Mouse (Mus musculus): ENCODE results near the gene Cacna1f. TPM values are rescaled to one million over a fixed set of nuclear protein-coding genes. Genes with fewer than 3 reads are reported as not detected.

Gene Cacna1f
- polyA plus RNA-seq (2021; fragmentation: Nextera tagmentation), result not detected in 2 replicates
- long read RNA-seq, experiment 1, result 0 reads
- long read RNA-seq, experiment 2, result 0 reads

GRCm38 (mm10) chrX:7606783-7607182, at the start of gene Cacna1f:
Cacna1f (plus strand) TSS chrX:7607083.

GRCm38 (mm10) chrX:7573176-7574086, 33.5 kb upstream of the Cacna1f start, which contains the start of gene Foxp3:
Foxp3 (plus strand) TSS chrX:7573644.

GRCm38 (mm10) chrX:7574087-7574884, 32.6 kb upstream of the Cacna1f start, which contains the start of gene Ppp1r3f:
Ppp1r3f (minus strand) TSS chrX:7574283.

GRCm38 (mm10) chrX:7604879-7605574, 1.9 kb upstream of the Cacna1f start, which contains the start of gene Ccdc22:
Ccdc22 (minus strand) TSS chrX:7605517.

GRCm38 (mm10) chrX:7638401-7639091, 31.7 kb downstream of the Cacna1f start, which contains the start of gene Syp:
Syp (plus strand) TSS chrX:7638471.

GRCm38 (mm10) chrX:7657221-7657639, 50.3 kb downstream of the Cacna1f start, which contains the start of gene Prickle3:
Prickle3 (plus strand) TSS chrX:7657260.

GRCm38 (mm10) chrX:7670921-7671623, 64.2 kb downstream of the Cacna1f start, which contains the start of gene Plp2:
Plp2 (minus strand) TSS chrX:7671390.

GRCm38 (mm10) chrX:7680864-7681263, 74.0 kb downstream of the Cacna1f start, which contains the start of gene Magix:
Magix (minus strand) TSS chrX:7681251.

Other genes starting within 250 kb of the Cacna1f start
- 1.4 and 1.6 TPM in 2 replicates for gene Usp27x, start 231.3 kb upstream of the Cacna1f start, polyA plus RNA-seq (2021; fragmentation: Nextera tagmentation)
- 0.49 TPM in 1 of 2 replicates, not detected in the other for gene Foxp3, start 33.4 kb upstream of the Cacna1f start, polyA plus RNA-seq (2021; fragmentation: Nextera tagmentation)
- 3.3 and 13.6 TPM in 2 replicates for gene Ppp1r3f, start 32.8 kb upstream of the Cacna1f start, polyA plus RNA-seq (2021; fragmentation: Nextera tagmentation)
- 21.8 and 27.4 TPM in 2 replicates for gene Ccdc22, start 1.6 kb upstream of the Cacna1f start, polyA plus RNA-seq (2021; fragmentation: Nextera tagmentation)
- 229 and 565 TPM in 2 replicates for gene Syp, start 31.4 kb downstream of the Cacna1f start, polyA plus RNA-seq (2021; fragmentation: Nextera tagmentation)
- gene Prickle3, start 50.2 kb downstream of the Cacna1f start, polyA plus RNA-seq (2021; fragmentation: Nextera tagmentation), result 1.1 and 1.3 TPM in 2 replicates
- 12.5 and 19.4 TPM in 2 replicates for gene Plp2, start 64.3 kb downstream of the Cacna1f start, polyA plus RNA-seq (2021; fragmentation: Nextera tagmentation)
- 0.20 and 0.41 TPM in 2 replicates for gene Magix, start 74.2 kb downstream of the Cacna1f start, polyA plus RNA-seq (2021; fragmentation: Nextera tagmentation)
- 14.0 and 20.9 TPM in 2 replicates for gene Gpkow, start 90.0 kb downstream of the Cacna1f start, polyA plus RNA-seq (2021; fragmentation: Nextera tagmentation)
- gene Wdr45, start 107.2 kb downstream of the Cacna1f start, polyA plus RNA-seq (2021; fragmentation: Nextera tagmentation), result 16.0 and 48.4 TPM in 2 replicates
- 0.53 TPM in 1 of 2 replicates, not detected in the other for gene Gm45208, start 115.2 kb downstream of the Cacna1f start, polyA plus RNA-seq (2021; fragmentation: Nextera tagmentation)
- 110 and 132 TPM in 2 replicates for gene Praf2, start 121.4 kb downstream of the Cacna1f start, polyA plus RNA-seq (2021; fragmentation: Nextera tagmentation)
- 7.5 and 8.8 TPM in 2 replicates for gene Ccdc120, start 143.8 kb downstream of the Cacna1f start, polyA plus RNA-seq (2021; fragmentation: Nextera tagmentation)
- 7.3 and 12.4 TPM in 2 replicates for gene Tfe3, start 155.5 kb downstream of the Cacna1f start, polyA plus RNA-seq (2021; fragmentation: Nextera tagmentation)
- 35.3 and 40.6 TPM in 2 replicates for gene Gripap1, start 182.7 kb downstream of the Cacna1f start, polyA plus RNA-seq (2021; fragmentation: Nextera tagmentation)
- 3.7 and 5.4 TPM in 2 replicates for gene Kcnd1, start 215.2 kb downstream of the Cacna1f start, polyA plus RNA-seq (2021; fragmentation: Nextera tagmentation)
- gene Otud5, start 234.3 kb downstream of the Cacna1f start, polyA plus RNA-seq (2021; fragmentation: Nextera tagmentation), result 6.5 and 37.5 TPM in 2 replicates

All from left cerebral cortex, adult 6 months (tissue).